Mouse (Mus musculus) stomach, postnatal 0 days (tissue): ENCODE data around the gene Atl1.

Experiments
- CTCF ChIP-seq: IDR thresholded peaks from 2 replicates; pipeline ENCODE4 v1.5.1; 2016; ENCODE audit warnings: antibody characterized with exemption, low read depth, mild to moderate bottlenecking, moderate library complexity
- EP300 ChIP-seq: optimal IDR thresholded peaks from 2 replicates; pipeline ENCODE3; 2016; ENCODE audit warnings: antibody characterized with exemption

GRCm38 (mm10) chr12:69890051-69890450 is 2.4 kb upstream of the Atl1 start:
- no peak for TF ChIP-seq CTCF
- no peak for TF ChIP-seq EP300
